Mouse (Mus musculus): ENCODE measurements at regions not wholly inside any gene's neighbourhood (a gene's known extent, or its start where the extent isn't known, plus 50 kb on each side); places are given as distances from the start of the nearest gene placed in this dataset.

- Histone ChIP-seq H3K36me3 (ENCODE audit: control insufficient read depth, insufficient read depth, low read length) (no peaks in the 10 kb centered on the region), H3K9me3 (replicated peaks; ENCODE audit: control insufficient read depth, low read length, poor library complexity, severe bottlenecking) (no peaks in the 10 kb centered on the region), H3K27me3 (ENCODE audit: control insufficient read depth, insufficient read depth, low read depth, low read length) (no peaks in the 10 kb centered on the region), H3K4me3 (ENCODE audit: low read depth, low read length) (no peak overlapping the region), H3K27ac (ENCODE audit: low read length) (no peak overlapping the region), H3K4me2 (ENCODE audit: low read length) (no peak overlapping the region), H3K9ac (ENCODE audit: low read depth, low read length) (no peak overlapping the region), H3K4me1 (ENCODE audit: control insufficient read depth, insufficient read depth, low read length) (peaks cover 4% of the 10 kb centered on the region; the same call in 1 of the 2 replicates)
- 79% methylated on average over 4 of the region's 4 CpGs for WGBS
- no peak for ATAC-seq
Measured at GRCm38 (mm10) chr10:39316533-39316932, 52.1 kb upstream of the Fyn start.

GRCm38 (mm10) chr10:39315434-39316174, 53.1 kb upstream of the Fyn start:
- ATAC-seq, result no peak
- WGBS, result 88% methylated on average over 6 of the region's 6 CpGs

GRCm38 (mm10) chr10:39311501-39311900, 57.2 kb upstream of the Fyn start:
- Histone ChIP-seq H3K27me3 (ENCODE audit: control insufficient read depth, insufficient read depth, low read depth, low read length) (no peaks in the 10 kb centered on the region), H3K4me1 (ENCODE audit: control insufficient read depth, insufficient read depth, low read length) (no peaks in the 10 kb centered on the region), H3K9ac (ENCODE audit: low read depth, low read length) (no peak overlapping the region), H3K4me2 (ENCODE audit: low read length) (no peak overlapping the region), H3K27ac (ENCODE audit: low read length) (no peak overlapping the region), H3K9me3 (replicated peaks; ENCODE audit: control insufficient read depth, low read length, poor library complexity, severe bottlenecking) (no peaks in the 10 kb centered on the region), H3K36me3 (ENCODE audit: control insufficient read depth, insufficient read depth, low read length) (no peaks in the 10 kb centered on the region), H3K4me3 (ENCODE audit: low read depth, low read length) (no peak overlapping the region)
- no peak for ATAC-seq
- 94% methylated on average over 1 of the region's 1 CpGs for WGBS

More at GRCm38 (mm10) chr10:39315434-39316174, 53.1 kb upstream of the Fyn start:
- no peaks in the 10 kb centered on the region for H3K9me3 ChIP-seq (replicated peaks; ENCODE audit: control insufficient read depth, low read length, poor library complexity, severe bottlenecking)
- H3K9ac ChIP-seq (ENCODE audit: low read depth, low read length), result no peak overlapping the region
- no peak overlapping the region for H3K4me3 ChIP-seq (ENCODE audit: low read depth, low read length)
- H3K4me2 ChIP-seq (ENCODE audit: low read length), result no peak overlapping the region
- no peak overlapping the region for H3K27ac ChIP-seq (ENCODE audit: low read length)
- no peaks in the 10 kb centered on the region for H3K36me3 ChIP-seq (ENCODE audit: control insufficient read depth, insufficient read depth, low read length)
- H3K4me1 ChIP-seq (ENCODE audit: control insufficient read depth, insufficient read depth, low read length), result no peaks in the 10 kb centered on the region
- H3K27me3 ChIP-seq (ENCODE audit: control insufficient read depth, insufficient read depth, low read depth, low read length), result no peaks in the 10 kb centered on the region

- Histone ChIP-seq H3K27ac (ENCODE audit: low read length) (no peak overlapping the region), H3K4me2 (ENCODE audit: low read length) (no peak overlapping the region), H3K4me1 (ENCODE audit: control insufficient read depth, insufficient read depth, low read length) (no peaks in the 10 kb centered on the region), H3K9ac (ENCODE audit: low read depth, low read length) (no peak overlapping the region), H3K4me3 (ENCODE audit: low read depth, low read length) (no peak overlapping the region), H3K36me3 (ENCODE audit: control insufficient read depth, insufficient read depth, low read length) (no peaks in the 10 kb centered on the region), H3K27me3 (ENCODE audit: control insufficient read depth, insufficient read depth, low read depth, low read length) (no peaks in the 10 kb centered on the region), H3K9me3 (replicated peaks; ENCODE audit: control insufficient read depth, low read length, poor library complexity, severe bottlenecking) (no peaks in the 10 kb centered on the region)
- WGBS, result 82% methylated on average over 1 of the region's 1 CpGs
- no peak for ATAC-seq
Measured at GRCm38 (mm10) chr10:39308535-39308934, 60.1 kb upstream of the Fyn start.

- WGBS, result 78% methylated on average over 11 of the region's 11 CpGs
- Histone ChIP-seq H3K9ac (ENCODE audit: low read depth, low read length) (no peak overlapping the region), H3K4me2 (ENCODE audit: low read length) (no peak overlapping the region), H3K9me3 (replicated peaks; ENCODE audit: control insufficient read depth, low read length, poor library complexity, severe bottlenecking) (no peaks in the 10 kb centered on the region), H3K36me3 (ENCODE audit: control insufficient read depth, insufficient read depth, low read length) (no peaks in the 10 kb centered on the region), H3K27ac (ENCODE audit: low read length) (no peak overlapping the region), H3K4me3 (ENCODE audit: low read depth, low read length) (no peak overlapping the region), H3K27me3 (ENCODE audit: control insufficient read depth, insufficient read depth, low read depth, low read length) (no peaks in the 10 kb centered on the region), H3K4me1 (ENCODE audit: control insufficient read depth, insufficient read depth, low read length) (peaks cover 10% of the 10 kb centered on the region; the same call in 1 of the 2 replicates)
- no peak for ATAC-seq
Measured at GRCm38 (mm10) chr10:39292703-39293496, 75.8 kb upstream of the Fyn start.

- Histone ChIP-seq H3K9ac (ENCODE audit: low read depth, low read length) (no peak overlapping the region), H3K27me3 (ENCODE audit: control insufficient read depth, insufficient read depth, low read depth, low read length) (no peaks in the 10 kb centered on the region), H3K9me3 (replicated peaks; ENCODE audit: control insufficient read depth, low read length, poor library complexity, severe bottlenecking) (no peaks in the 10 kb centered on the region), H3K4me3 (ENCODE audit: low read depth, low read length) (no peak overlapping the region), H3K4me2 (ENCODE audit: low read length) (no peak overlapping the region), H3K4me1 (ENCODE audit: control insufficient read depth, insufficient read depth, low read length) (peaks cover 10% of the 10 kb centered on the region; the same call in 1 of the 2 replicates), H3K36me3 (ENCODE audit: control insufficient read depth, insufficient read depth, low read length) (no peaks in the 10 kb centered on the region), H3K27ac (ENCODE audit: low read length) (peak overlapping the region; percentile 60)
- peak; percentile 79 for ATAC-seq
- WGBS, result 72% methylated on average over 9 of the region's 9 CpGs
Measured at GRCm38 (mm10) chr10:39291747-39292198, 76.9 kb upstream of the Fyn start.

GRCm38 (mm10) chr10:39291134-39291746, 77.4 kb upstream of the Fyn start:
- Histone ChIP-seq H3K4me2 (ENCODE audit: low read length) (no peak overlapping the region), H3K27ac (ENCODE audit: low read length) (peak overlapping the region; percentile 60), H3K36me3 (ENCODE audit: control insufficient read depth, insufficient read depth, low read length) (no peaks in the 10 kb centered on the region), H3K9ac (ENCODE audit: low read depth, low read length) (no peak overlapping the region), H3K4me3 (ENCODE audit: low read depth, low read length) (no peak overlapping the region), H3K9me3 (replicated peaks; ENCODE audit: control insufficient read depth, low read length, poor library complexity, severe bottlenecking) (no peaks in the 10 kb centered on the region), H3K4me1 (ENCODE audit: control insufficient read depth, insufficient read depth, low read length) (peaks cover 10% of the 10 kb centered on the region; the same call in 1 of the 2 replicates), H3K27me3 (ENCODE audit: control insufficient read depth, insufficient read depth, low read depth, low read length) (no peaks in the 10 kb centered on the region)
- peak; percentile 88 for ATAC-seq
- 42% methylated on average over 8 of the region's 8 CpGs for WGBS

- 4% methylated on average over 1 of the region's 1 CpGs for WGBS
- Histone ChIP-seq H3K36me3 (ENCODE audit: control insufficient read depth, insufficient read depth, low read length) (no peaks in the 10 kb centered on the region), H3K27me3 (ENCODE audit: control insufficient read depth, insufficient read depth, low read depth, low read length) (no peaks in the 10 kb centered on the region), H3K4me3 (ENCODE audit: low read depth, low read length) (no peak overlapping the region), H3K9ac (ENCODE audit: low read depth, low read length) (no peak overlapping the region), H3K4me2 (ENCODE audit: low read length) (no peak overlapping the region), H3K9me3 (replicated peaks; ENCODE audit: control insufficient read depth, low read length, poor library complexity, severe bottlenecking) (no peaks in the 10 kb centered on the region), H3K27ac (ENCODE audit: low read length) (peak overlapping the region; percentile 53; the same call in 1 of the 2 replicates), H3K4me1 (ENCODE audit: control insufficient read depth, insufficient read depth, low read length) (peaks cover 10% of the 10 kb centered on the region; the same call in 1 of the 2 replicates)
- ATAC-seq, result 0 out of 2 replicates have a peak, but pooled peaks have one; percentile 40
Measured at GRCm38 (mm10) chr10:39290245-39290644, 78.4 kb upstream of the Fyn start.
